ENCODE assay signal across 8 mouse cellular contexts in the genomic region with DNA sequence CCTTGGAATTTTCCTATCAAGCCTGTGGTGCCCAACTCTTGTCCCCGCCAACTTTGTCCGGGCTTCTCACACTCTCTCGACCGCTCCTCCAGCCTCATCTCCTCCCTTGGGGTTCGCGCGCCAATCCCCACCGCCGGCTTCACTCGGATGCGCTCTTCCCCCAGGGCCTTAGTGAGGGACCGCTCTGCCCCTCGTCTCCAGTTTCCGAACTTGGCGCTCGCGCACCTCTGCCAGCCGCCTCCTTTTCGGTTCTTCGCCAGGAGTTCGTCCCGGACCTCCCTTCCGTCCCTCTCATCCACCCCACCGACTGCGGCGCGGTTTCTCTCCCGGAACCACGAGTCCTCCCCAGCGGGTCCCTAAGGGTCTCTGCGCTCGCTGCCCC. TPM values are rescaled to one million over a fixed set of nuclear protein-coding genes. Genes with fewer than 3 reads are reported as not detected.
DNase-seq lines count a peak whose midpoint lies in the region; ATAC-seq lines count a peak whose summit lies in the region.

No protein-coding gene starts in this region.

- H3K36me3 ChIP-seq in heart, embryonic 15.5 days, result peaks cover 36% of the 10 kb centered on the region
- H3K36me3 ChIP-seq in forebrain, embryonic 12.5 days (replicated peaks), result peaks cover 36% of the 10 kb centered on the region
- peaks cover 25% of the 10 kb centered on the region for H3K36me3 ChIP-seq in liver, embryonic 11.5 days (ENCODE audit: control insufficient read depth, insufficient read depth, low read length)
- peaks cover 35% of the 10 kb centered on the region for H3K36me3 ChIP-seq in stomach, embryonic 14.5 days (ENCODE audit: control insufficient read depth, insufficient read depth, low read length)

- WGBS in heart, embryonic 15.5 days, result under 1% methylated on average over 32 of the region's 32 CpGs
- 0% methylated on average over 32 of the region's 32 CpGs for WGBS in forebrain, embryonic 12.5 days
- under 1% methylated on average over 32 of the region's 32 CpGs for WGBS in liver, embryonic 11.5 days
- under 1% methylated on average over 32 of the region's 32 CpGs for WGBS in stomach, embryonic 14.5 days

- DNase-seq in heart, postnatal 10 days, result no peak
- DNase-seq in MN1 (ENCODE audit: low spot score), result peak; percentile 46
- DNase-seq in liver, embryonic 11.5 days (ENCODE audit: low spot score), result no peak
- no peak for DNase-seq in frontal cortex, postnatal 36 days (ENCODE audit: low spot score in 2 of 2)
- no peak for DNase-seq in kidney, adult 8-10 months

- H3K9ac ChIP-seq in heart, embryonic 15.5 days, result peak overlapping the region; percentile 78
- H3K9ac ChIP-seq in forebrain, embryonic 12.5 days, result peak overlapping the region; percentile 74
- H3K9ac ChIP-seq in liver, embryonic 11.5 days (ENCODE audit: low read depth, low read length), result peak overlapping the region; percentile 81
- peak overlapping the region; percentile 77 for H3K9ac ChIP-seq in stomach, embryonic 14.5 days (replicated peaks; ENCODE audit: low read depth, low read length)

- no peaks in the 10 kb centered on the region for H3K9me3 ChIP-seq in heart, embryonic 15.5 days (replicated peaks)
- no peaks in the 10 kb centered on the region for H3K9me3 ChIP-seq in forebrain, embryonic 12.5 days
- no peaks in the 10 kb centered on the region for H3K9me3 ChIP-seq in liver, embryonic 11.5 days (ENCODE audit: control insufficient read depth, low read length)
- no peaks in the 10 kb centered on the region for H3K9me3 ChIP-seq in stomach, embryonic 14.5 days (ENCODE audit: control insufficient read depth, low read depth, low read length)

- H3K4me3 ChIP-seq in heart, embryonic 15.5 days, result peak overlapping the region; percentile 85
- peak overlapping the region; percentile 79 for H3K4me3 ChIP-seq in forebrain, embryonic 12.5 days (replicated peaks)
- H3K4me3 ChIP-seq in liver, embryonic 11.5 days (ENCODE audit: low read depth, low read length), result peak overlapping the region; percentile 72
- H3K4me3 ChIP-seq in stomach, embryonic 14.5 days (ENCODE audit: low read depth, low read length), result peak overlapping the region; percentile 78

- ATAC-seq in heart, embryonic 15.5 days (replicated peaks; ENCODE audit: insufficient number of reproducible peaks, insufficient read depth, low FRiP score, low read depth), result peak; percentile 20; the same call in 1 of the 2 replicates
- ATAC-seq in forebrain, embryonic 12.5 days (ENCODE audit: low FRiP score), result peak; percentile 42
- peak; percentile 40; the same call in 1 of the 2 replicates for ATAC-seq in liver, embryonic 11.5 days (replicated peaks; ENCODE audit: low FRiP score)
- ATAC-seq in stomach, embryonic 14.5 days (ENCODE audit: insufficient number of reproducible peaks, insufficient read depth, low FRiP score, low read depth), result peak; percentile 23; the same call in 1 of the 2 replicates

- H3K4me2 ChIP-seq in heart, embryonic 15.5 days, result peak overlapping the region; percentile 84
- peak overlapping the region; percentile 65 for H3K4me2 ChIP-seq in forebrain, embryonic 12.5 days
- peak overlapping the region; percentile 77 for H3K4me2 ChIP-seq in liver, embryonic 11.5 days
- peak overlapping the region; percentile 86 for H3K4me2 ChIP-seq in stomach, embryonic 14.5 days (replicated peaks; ENCODE audit: low read depth, low read length)

- H3K27ac ChIP-seq in heart, embryonic 15.5 days, result peak overlapping the region; percentile 82
- peak overlapping the region; percentile 82 for H3K27ac ChIP-seq in forebrain, embryonic 12.5 days
- H3K27ac ChIP-seq in liver, embryonic 11.5 days (ENCODE audit: low read depth, low read length), result peak overlapping the region; percentile 44; the same call in 1 of the 2 replicates
- peak overlapping the region; percentile 74 for H3K27ac ChIP-seq in stomach, embryonic 14.5 days (ENCODE audit: low read length)

- intact Hi-C loops in heart, postnatal 10 days (cut with DNase I), result loop anchor here (2.0 kb wide), 1 partner anchor 28 kb away; no protein-coding TSS in a partner anchor

- H3K4me1 ChIP-seq in heart, embryonic 15.5 days (replicated peaks), result peaks cover 14% of the 10 kb centered on the region
- H3K4me1 ChIP-seq in forebrain, embryonic 12.5 days, result peaks cover 17% of the 10 kb centered on the region
- H3K4me1 ChIP-seq in liver, embryonic 11.5 days (replicated peaks; ENCODE audit: control insufficient read depth, insufficient read depth, low read length), result peaks cover 9% of the 10 kb centered on the region
- H3K4me1 ChIP-seq in stomach, embryonic 14.5 days (ENCODE audit: control insufficient read depth, insufficient read depth, low read length), result peaks cover 12% of the 10 kb centered on the region; the same call in 1 of the 2 replicates

- no peaks in the 10 kb centered on the region for H3K27me3 ChIP-seq in heart, embryonic 15.5 days
- no peaks in the 10 kb centered on the region for H3K27me3 ChIP-seq in forebrain, embryonic 12.5 days
- no peaks in the 10 kb centered on the region for H3K27me3 ChIP-seq in liver, embryonic 11.5 days (replicated peaks; ENCODE audit: control insufficient read depth, insufficient read depth, low read length)
- no peaks in the 10 kb centered on the region for H3K27me3 ChIP-seq in stomach, embryonic 14.5 days (ENCODE audit: control insufficient read depth, insufficient read depth, low read length)

RNA-seq across cellular contexts. Expression of gene Abcf2, which starts 0.5 kb away (rescaled TPM):
- 55.7 and 71.7 TPM in 2 replicates for polyA plus RNA-seq in heart, embryonic 15.5 days (2015; fragmentation: Nextera tagmentation; extraction: Ambion mirVana)
- 10 to 100 TPM; 44.2 to 47.5 TPM for total RNA-seq in heart, postnatal 10 days (2021)
- 141 and 142 TPM in 2 replicates for polyA plus RNA-seq in forebrain, embryonic 12.5 days (2016; fragmentation: Nextera tagmentation; extraction: Ambion mirVana)
- polyA plus RNA-seq in liver, embryonic 11.5 days (2014; fragmentation: Nextera tagmentation; extraction: Ambion mirVana), result 122 and 144 TPM in 2 replicates
- polyA plus RNA-seq in stomach, embryonic 14.5 days (2014; fragmentation: Nextera tagmentation; extraction: Ambion mirVana), result 79.5 and 89.2 TPM in 2 replicates

RNA-seq across cellular contexts. Expression of gene Chpf2, which starts 9.7 kb away (rescaled TPM):
- 13.1 and 18.5 TPM in 2 replicates for polyA plus RNA-seq in heart, embryonic 15.5 days (2015; fragmentation: Nextera tagmentation; extraction: Ambion mirVana)
- 10 to 100 TPM; 19.4 to 19.8 TPM for total RNA-seq in heart, postnatal 10 days (2021)
- polyA plus RNA-seq in forebrain, embryonic 12.5 days (2016; fragmentation: Nextera tagmentation; extraction: Ambion mirVana), result 18.7 and 18.8 TPM in 2 replicates
- polyA plus RNA-seq in liver, embryonic 11.5 days (2014; fragmentation: Nextera tagmentation; extraction: Ambion mirVana), result 14.6 TPM in 2 replicates
- polyA plus RNA-seq in stomach, embryonic 14.5 days (2014; fragmentation: Nextera tagmentation; extraction: Ambion mirVana), result 11.3 and 13.4 TPM in 2 replicates

RNA-seq across cellular contexts. Expression of gene 4931409K22Rik, which starts 20.2 kb away (rescaled TPM):
- 0.09 TPM in 1 of 2 replicates, not detected in the other for polyA plus RNA-seq in heart, embryonic 15.5 days (2015; fragmentation: Nextera tagmentation; extraction: Ambion mirVana)
- total RNA-seq in heart, postnatal 10 days (2021), result not detected
- 0.24 and 0.37 TPM in 2 replicates for polyA plus RNA-seq in forebrain, embryonic 12.5 days (2016; fragmentation: Nextera tagmentation; extraction: Ambion mirVana)
- 0.18 TPM in 1 of 2 replicates, not detected in the other for polyA plus RNA-seq in liver, embryonic 11.5 days (2014; fragmentation: Nextera tagmentation; extraction: Ambion mirVana)
- 0.10 TPM in 2 replicates for polyA plus RNA-seq in stomach, embryonic 14.5 days (2014; fragmentation: Nextera tagmentation; extraction: Ambion mirVana)

RNA-seq across cellular contexts. Expression of gene Asb10, which starts 36.0 kb away (rescaled TPM):
- polyA plus RNA-seq in heart, embryonic 15.5 days (2015; fragmentation: Nextera tagmentation; extraction: Ambion mirVana), result 7.0 and 7.4 TPM in 2 replicates
- 10 to 100 TPM; 41.9 to 47.0 TPM for total RNA-seq in heart, postnatal 10 days (2021)
- polyA plus RNA-seq in forebrain, embryonic 12.5 days (2016; fragmentation: Nextera tagmentation; extraction: Ambion mirVana), result 0.10 TPM in 1 of 2 replicates, not detected in the other
- 0.23 and 0.30 TPM in 2 replicates for polyA plus RNA-seq in liver, embryonic 11.5 days (2014; fragmentation: Nextera tagmentation; extraction: Ambion mirVana)
- polyA plus RNA-seq in stomach, embryonic 14.5 days (2014; fragmentation: Nextera tagmentation; extraction: Ambion mirVana), result 0.22 and 0.34 TPM in 2 replicates

RNA-seq across cellular contexts. Expression of gene Smarcd3, which starts 47.4 kb away (rescaled TPM):
- polyA plus RNA-seq in heart, embryonic 15.5 days (2015; fragmentation: Nextera tagmentation; extraction: Ambion mirVana), result 50.9 and 57.2 TPM in 2 replicates
- total RNA-seq in heart, postnatal 10 days (2021), result 10 to 100 TPM; 61.4 to 67.8 TPM
- polyA plus RNA-seq in forebrain, embryonic 12.5 days (2016; fragmentation: Nextera tagmentation; extraction: Ambion mirVana), result 101 and 113 TPM in 2 replicates
- polyA plus RNA-seq in liver, embryonic 11.5 days (2014; fragmentation: Nextera tagmentation; extraction: Ambion mirVana), result 13.6 and 15.2 TPM in 2 replicates
- polyA plus RNA-seq in stomach, embryonic 14.5 days (2014; fragmentation: Nextera tagmentation; extraction: Ambion mirVana), result 35.6 and 36.2 TPM in 2 replicates
